Mouse (Mus musculus) kidney, postnatal 4 days (tissue): ENCODE measurements at regions not wholly inside any gene's neighbourhood (a gene's known extent, or its start where the extent isn't known, plus 50 kb on each side); places are given as distances from the start of the nearest gene placed in this dataset.

Source experiments
- DNase-seq, 2 experiments: peaks; one replicate each; pipeline ENCODE4 v3.0.0; 2021; ENCODE audit warnings: mixed read lengths in 2 of 2

DNA sequence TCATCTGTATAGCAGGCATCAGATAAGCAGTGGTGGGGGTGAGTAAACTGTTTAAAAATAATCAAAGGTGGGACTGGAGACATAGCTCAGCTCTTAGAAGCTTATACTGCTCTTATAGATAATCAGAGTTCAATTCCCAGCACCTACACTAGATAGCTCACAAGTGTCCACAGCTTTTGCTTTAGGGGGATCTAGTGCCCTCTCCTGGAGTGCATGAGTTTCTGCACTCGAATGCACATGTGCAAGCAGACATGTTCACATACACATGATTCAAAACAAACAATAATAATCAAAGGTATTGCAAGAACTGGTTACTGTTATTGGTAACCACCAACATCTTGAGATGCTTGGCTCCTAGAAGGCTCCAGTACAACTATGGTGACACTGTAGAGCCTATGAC lies 343.3 kb downstream of the Gpam start:
- no peak for DNase-seq

DNA sequence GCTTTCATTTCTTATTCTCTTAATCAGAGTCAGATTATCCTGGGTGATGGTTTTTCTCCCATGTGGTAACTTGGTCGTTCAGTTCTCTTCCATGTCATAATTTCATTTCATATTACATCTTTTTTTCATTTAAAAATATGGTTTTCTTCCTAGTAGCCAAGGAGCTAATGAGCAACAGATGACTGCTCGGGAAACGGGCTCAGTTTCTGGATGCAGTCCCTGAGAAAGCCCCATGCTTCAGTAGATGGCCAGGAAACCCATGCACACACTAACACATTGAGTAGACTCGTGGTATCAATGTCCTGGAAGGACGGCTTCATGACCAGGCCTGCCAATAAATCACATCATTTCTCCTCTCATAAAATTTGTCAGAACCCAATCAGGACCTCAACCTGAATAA lies 369.3 kb downstream of the Gpam start:
- DNase-seq: no peak

DNA sequence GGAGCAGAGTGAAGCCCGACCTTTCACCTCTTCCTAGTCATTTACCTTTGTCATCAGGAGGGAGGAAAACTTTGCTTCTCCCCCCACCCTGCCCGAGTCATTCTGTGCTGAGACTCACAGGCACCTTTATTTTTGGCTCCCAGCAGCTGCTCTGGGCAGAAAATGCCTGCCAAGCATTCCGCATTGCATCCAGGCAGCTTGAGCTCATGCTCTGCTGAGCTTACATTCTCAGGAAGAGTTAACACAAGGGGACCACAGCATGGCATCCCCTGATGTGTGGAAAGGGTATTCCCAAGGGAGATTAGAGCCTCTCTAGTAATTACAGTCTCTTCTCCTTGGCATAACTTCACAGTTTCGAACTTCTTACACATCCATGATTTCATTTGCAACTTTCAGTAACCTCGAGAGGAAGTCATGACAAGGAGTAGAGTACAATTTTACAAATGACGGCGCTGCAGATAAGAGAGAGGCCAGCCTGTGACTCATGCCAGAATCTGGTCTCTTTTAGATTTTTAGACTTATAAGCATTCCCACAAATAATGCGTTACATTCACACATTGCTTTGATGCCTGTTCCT lies 370.3 kb downstream of the Gpam start:
- DNase-seq: peak in 1 of 2 experiments; percentile 3

DNA sequence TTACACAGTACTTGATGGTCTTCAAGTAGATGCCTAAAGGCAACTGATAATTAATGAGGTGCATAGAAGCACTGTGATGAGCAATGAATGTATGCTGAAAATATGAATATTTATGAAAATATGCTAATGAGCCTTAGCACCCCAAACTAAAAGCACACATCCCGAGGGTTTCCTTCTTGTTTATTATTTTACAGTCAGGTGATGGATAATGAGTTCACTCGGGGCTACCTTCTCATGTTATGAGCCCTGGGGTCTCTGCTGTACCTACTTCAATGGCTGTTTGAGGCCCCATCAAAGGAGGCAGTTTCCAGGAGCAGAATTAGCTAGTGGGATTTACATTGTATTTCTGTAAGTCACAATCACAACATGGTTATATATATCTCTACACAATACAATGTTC lies 371.6 kb downstream of the Gpam start:
- no peak for DNase-seq

DNA sequence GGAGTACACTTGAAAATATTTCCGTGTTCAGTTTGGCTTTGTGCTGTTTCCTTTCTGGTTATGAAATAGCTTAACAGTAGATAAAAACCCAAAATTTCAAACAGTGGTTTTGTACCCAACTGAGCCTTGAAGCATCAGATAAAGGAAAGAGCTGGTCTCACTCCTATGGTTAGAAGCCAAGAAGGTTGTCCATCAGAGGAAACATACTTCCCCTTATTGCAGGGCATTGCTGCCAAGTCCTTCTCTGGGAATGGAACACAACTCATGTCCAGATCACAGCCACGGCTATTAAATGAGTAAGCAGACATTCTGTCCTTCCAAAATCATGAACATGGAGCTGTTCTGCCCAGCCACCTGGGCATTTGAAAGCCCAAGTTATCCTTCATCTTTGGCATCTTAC lies 393.1 kb downstream of the Gpam start:
- DNase-seq: no peak

DNA sequence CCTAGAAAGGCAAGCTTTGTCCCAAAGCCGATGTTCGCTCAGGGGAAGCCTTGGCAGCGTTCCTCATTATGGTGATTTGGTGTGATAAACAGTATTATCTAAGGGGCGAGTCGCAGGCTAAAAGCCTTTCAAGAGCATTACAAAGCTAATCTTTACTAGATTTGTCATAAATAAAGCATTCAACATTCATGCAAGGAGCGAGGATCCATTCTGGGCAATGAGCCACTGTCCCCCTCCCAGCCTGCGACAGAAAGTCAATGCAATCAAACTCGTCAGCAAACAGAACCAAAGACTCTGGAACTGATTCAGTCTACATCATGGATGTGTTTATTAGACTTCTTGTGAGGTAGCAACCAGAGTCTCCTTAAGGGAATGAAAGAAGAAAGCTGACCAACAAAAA lies 395.3 kb downstream of the Gpam start:
- DNase-seq: peak in 1 of 2 experiments; percentile 6

DNA sequence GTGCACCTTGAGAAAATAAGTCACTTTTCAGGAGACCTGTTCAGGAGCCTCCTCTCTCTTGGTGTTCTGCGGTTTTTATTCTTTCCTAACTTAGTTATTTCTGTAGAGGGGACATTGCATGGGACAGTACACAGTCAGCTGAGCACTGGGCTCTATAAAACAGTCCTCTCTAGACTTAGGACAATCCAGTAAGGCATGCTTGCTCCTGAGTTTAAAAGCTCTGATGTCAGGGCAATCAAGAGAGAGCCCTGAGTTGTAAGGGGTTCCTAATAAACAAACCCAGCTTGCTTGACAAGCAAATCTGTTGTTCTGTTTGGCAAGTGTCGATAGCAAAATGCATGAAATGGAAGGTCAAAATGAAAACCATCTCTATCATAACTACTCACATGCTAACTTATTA lies 395.7 kb downstream of the Gpam start:
- no peak for DNase-seq

DNA sequence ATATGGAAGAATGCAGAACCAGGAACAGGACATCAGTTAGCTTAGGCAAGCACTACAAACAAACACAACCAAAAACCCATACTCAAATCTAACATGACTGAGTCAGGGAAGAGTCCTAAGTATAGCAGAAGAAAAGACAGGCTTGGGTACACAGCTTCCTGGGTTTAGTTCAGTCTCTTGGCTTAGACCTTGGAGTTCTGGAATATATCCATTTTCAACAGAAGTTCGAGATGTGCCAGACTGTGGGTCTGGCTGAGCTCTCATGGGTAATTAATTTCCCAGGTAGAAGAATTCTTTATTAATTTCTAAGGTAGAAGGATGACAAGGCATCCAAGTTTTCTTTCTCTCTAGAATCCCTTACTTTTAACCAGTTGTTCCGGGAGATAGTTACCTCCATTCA lies 396.2 kb downstream of the Gpam start:
- DNase-seq: no peak

DNA sequence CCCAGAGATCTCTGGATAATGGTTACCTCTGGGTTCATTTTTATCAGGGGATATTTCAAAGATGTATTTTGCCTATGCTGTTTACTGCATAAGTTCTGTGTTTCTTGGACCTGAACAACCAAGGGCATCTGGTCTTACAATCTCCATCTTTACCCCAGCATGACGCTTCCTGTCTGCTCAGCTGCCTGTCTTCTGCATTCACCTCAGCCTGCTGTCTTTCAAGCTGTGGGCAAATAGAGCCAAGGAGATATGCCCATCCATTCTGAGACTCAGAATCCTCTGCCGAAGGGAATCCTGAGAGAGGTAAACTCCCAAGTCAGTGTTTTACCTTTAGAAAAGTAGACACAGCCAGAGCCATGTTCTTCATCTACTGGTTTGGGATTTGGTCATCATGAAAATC lies 396.7 kb downstream of the Gpam start:
- no peak for DNase-seq

DNA sequence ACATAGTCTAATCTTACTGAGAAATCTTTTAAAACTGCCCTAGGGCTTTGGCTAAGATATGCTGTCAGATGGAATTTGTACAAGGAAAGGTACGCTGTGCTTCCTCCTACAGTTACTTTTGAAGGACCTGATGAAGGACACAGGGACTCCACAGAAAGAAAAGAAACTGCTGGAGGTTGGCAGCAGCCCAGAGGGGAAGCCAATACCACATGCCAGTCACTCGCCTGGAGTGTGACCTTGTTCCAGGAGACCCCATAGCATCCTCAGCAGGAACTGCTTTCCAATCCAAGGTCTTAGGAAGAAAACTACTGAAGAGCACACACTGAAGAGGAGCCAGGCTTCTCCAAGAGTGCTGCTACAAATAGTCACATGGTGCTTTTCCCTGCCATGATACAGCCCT lies 404.9 kb downstream of the Gpam start:
- DNase-seq: no peak

DNA sequence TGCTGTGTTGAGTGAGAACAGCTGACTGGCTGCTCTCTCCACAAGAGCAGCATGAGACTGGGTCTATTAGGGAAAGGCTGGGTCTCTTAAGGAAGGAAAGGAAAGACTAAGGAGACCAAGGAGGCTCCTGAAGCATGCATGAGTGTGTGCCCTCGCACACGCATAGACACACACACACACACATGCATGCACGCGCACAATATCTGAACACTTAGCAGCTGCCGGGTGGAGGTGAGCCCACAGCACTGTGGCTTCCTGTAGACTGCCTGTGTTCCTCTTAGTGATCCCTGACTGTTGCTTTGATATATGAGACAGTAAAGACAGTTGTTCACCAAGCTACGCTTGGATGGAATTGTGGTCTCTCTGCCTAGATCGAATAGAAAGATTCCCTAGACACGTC lies 429.6 kb downstream of the Gpam start:
- DNase-seq: no peak

DNA sequence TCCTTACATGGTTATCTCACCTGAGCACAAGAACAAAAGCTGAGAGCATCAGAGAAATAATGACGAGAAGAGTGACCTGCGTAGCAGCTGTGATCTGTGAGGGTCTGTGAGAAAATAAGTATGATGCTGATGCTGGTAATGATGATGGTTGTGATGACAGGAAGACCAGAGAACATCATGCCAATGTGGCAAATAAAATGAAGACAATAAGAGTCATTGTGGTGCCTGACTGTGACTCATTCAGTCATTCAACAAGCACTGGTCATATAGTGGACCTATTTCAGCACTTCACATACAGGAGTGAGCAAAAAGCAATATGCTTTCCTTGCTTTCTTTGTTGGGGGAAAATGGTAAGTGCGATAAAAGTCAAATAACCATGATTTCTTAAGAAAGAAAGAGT lies 433.3 kb downstream of the Gpam start:
- DNase-seq: no peak

DNA sequence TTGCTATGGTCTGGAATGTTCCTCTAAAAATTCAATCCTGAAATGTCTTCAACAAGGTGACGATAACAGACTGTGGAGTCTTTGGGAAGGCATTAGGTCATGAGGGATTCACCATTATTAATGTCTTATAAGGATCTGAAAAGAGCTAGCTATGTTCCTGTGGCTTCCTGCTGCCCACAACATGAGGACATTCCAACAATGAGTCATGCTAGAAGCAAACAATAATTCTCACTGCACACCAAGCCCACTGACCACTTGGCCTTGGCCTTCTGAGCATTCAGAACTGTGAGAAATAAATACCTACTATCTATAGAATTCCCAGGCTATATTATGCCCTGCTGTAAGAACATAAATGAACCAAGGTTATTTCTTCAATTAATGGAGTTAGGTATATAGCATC lies 433.9 kb downstream of the Gpam start:
- no peak for DNase-seq

DNA sequence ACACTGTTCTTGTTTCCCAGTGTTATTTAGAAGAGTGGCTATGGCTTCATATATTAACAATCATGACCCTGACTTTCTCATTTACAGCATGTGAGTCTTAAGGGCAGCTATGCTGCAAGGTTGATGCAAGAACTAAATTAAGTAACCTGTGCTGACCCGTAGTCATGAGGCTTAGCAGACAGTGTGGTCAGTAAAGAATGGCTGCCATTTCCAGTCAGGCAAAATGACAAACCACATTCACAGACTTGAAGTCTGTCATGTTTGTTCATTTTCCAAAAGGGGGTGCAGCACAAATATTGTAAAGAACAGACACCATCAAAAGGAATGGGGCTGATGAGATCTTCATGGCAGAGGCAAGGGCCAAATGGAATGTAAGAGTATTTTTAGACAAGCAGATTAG lies 435.2 kb downstream of the Gpam start:
- DNase-seq: no peak

DNA sequence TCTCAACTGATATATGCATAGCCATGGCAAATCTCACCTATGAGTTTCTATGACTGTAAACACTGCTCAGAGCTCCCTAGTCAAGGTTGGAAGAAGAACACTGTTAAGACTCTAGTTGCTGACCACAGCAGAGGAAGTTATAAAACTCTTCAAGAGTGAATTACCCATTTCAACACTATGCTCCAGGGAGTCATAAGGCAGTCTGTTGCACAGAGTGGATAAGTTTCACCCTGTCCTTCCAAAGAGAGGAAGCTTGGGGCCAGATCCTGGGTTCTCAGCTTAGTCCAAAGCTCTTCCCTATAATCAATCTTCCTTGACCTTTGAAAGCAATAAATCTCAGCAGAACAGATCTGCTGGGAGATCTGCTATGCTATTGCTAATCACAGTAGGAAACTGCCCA lies 438.4 kb downstream of the Gpam start:
- peak; percentile 10 to 23 for DNase-seq

DNA sequence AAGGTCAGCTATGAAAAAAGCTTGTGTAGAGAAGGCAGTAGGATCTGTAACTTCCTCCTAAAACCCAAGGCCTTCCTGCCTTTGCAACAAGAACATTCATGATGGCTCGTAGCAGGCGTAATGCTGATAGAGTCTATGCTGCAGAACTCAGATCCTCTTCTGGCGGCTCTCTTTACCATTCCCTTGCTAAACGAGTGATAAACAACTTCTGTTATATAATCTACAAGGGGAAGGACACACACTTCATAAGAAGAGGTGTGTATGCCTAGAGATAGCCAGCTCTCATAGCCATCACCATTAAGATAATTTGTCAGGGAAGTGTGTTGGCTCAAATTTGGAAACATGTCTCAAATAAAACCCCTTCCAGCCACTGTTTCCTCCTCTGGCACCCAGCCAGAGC lies 441.9 kb downstream of the Gpam start:
- DNase-seq: no peak
